Mouse (Mus musculus) heart, postnatal 36 days (tissue): Measurements from ENCODE around the gene Zfp101. TPM values are rescaled to one million over a fixed set of nuclear protein-coding genes. Genes with fewer than 3 reads are reported as not detected.

Experiments
- DNase-seq, 2 experiments: peaks; one replicate each; pipeline ENCODE4 v3.0.0; 2021 to 2022
- intact Hi-C: fragments of 180-260 bp; cut with DNase I; formaldehyde crosslinking; loops from one replicate; pipeline ENCODE4 v1.15.1; 2025
- total RNA-seq, 2 experiments: library from RNA; stranded (reverse); gene quantifications; 2 replicates each; pipeline ENCODE4 v1.2.3; 2021

Gene Zfp101
- 1 to 10 TPM; 4.2 to 5.0 TPM for total RNA-seq

DNA sequence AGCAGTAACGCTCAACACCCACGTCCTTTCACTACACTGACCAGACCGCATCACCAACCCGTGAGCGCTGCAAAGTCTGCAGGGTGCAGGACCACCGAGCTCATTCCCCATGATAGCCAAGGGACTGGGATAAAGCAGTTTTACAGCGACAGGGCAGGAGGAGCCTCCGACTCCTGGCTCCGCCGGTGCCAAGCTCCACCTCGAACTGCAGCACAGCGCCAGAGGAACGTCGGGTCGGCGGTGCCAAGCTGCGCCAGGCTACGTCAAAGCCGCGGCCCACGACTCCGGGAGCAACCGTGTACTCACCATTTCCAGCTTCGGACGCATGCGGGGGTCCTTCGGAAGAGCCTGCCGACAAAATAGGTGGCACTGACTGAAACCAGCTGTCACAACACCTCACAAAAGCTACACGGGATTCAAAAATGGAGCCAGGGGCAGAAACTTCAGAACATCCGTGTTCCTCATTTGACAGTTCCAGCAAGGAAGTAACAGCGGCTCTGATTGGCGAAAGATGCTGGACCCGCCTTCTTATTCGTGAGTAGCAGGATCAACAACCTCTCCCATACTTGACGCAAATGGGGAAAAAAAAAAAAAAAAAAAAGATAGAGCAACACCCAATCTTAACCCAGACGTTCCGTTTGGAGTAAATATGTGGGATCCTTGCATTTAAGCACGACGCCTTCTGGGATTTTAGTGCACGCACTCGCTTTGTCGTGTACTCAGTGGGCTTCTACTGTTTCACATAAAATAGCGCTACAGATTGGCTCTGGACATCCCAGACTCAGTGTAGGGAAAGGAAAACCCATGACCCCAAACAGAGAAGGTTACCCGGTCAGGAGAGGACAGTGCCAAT lies at the start of gene Zfp101:
Zfp101 (minus strand) TSS at position 460 of the 853 bp plus-strand sequence.
- intact Hi-C loops, result loop anchor here (5.0 to 10.0 kb wide), 2 partner anchors 37 to 300 kb away; partner anchors contain the start of gene Zfp81

DNA sequence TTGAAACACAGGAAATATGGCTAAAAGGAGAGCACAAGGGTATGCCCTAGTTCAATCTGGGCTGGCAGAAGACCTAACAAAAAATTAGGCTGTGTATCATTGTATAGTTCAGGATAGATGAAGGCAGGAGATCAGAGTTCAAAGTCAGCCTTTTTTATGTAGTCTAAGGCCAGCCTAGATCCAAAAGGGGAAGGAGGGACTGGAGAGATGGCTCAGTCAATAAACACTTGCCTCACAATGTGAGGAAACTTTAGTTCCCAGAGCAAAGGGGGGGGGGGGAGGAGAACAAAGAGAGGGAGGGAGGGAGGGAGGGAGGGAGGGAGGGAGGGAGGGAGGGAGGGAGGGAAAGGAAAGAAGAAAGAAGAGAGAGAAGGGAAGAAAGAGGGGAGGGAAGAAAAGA lies 46.7 kb upstream of the Zfp101 start:
- intact Hi-C loops, result loop anchor here (2.0 kb wide), 1 partner anchor 362 kb away; no protein-coding TSS in a partner anchor
- no peak for DNase-seq

More for the DNA sequence above, at the start of gene Zfp101:
- peak; percentile 84 to 86 for DNase-seq

DNA sequence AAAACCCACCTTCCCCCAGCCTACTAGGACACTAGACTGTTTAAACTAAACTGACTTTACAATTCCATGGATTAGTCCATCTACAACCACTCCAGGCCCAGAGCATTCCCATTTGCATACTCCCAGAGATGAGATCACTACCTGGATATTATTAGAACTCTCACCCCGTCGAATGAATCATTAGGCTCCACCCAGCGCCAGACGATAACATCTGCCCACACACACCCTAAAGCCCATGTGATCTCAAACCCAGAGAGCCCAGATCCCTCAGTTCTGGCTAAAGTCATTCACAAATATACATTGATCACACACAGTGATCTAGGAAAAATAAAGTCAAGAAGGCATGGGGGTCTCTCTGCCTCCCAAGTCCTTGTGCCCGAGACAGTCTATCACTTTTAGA lies 45.5 kb upstream of the Zfp101 start:
- intact Hi-C loops, result loop anchor here (1.0 to 5.0 kb wide), 5 partner anchors 52 to 387 kb away; no protein-coding TSS in a partner anchor
- peak; percentile 8 for DNase-seq

DNA sequence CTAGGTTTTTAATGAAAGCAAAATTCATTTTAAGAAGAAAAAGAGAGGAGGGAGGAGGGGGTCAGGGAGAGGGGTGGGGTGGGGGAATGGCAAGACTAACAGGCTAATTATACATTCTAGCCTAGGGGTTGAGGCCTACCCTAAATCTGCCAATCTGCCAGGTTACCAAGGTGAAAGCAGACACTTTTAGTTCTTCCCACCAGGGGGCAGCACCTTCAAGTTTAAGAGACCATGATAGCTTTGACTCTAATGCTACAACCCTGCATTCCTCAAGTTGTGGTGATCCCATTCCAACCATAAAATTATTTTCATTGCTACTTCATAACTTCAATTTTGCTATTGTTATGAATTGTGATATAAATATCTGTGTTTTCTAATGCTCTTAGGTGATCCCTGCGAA lies 44.7 kb upstream of the Zfp101 start:
- intact Hi-C loops, result loop anchor here (1.0 to 5.0 kb wide), 4 partner anchors 53 to 388 kb away; no protein-coding TSS in a partner anchor

DNA sequence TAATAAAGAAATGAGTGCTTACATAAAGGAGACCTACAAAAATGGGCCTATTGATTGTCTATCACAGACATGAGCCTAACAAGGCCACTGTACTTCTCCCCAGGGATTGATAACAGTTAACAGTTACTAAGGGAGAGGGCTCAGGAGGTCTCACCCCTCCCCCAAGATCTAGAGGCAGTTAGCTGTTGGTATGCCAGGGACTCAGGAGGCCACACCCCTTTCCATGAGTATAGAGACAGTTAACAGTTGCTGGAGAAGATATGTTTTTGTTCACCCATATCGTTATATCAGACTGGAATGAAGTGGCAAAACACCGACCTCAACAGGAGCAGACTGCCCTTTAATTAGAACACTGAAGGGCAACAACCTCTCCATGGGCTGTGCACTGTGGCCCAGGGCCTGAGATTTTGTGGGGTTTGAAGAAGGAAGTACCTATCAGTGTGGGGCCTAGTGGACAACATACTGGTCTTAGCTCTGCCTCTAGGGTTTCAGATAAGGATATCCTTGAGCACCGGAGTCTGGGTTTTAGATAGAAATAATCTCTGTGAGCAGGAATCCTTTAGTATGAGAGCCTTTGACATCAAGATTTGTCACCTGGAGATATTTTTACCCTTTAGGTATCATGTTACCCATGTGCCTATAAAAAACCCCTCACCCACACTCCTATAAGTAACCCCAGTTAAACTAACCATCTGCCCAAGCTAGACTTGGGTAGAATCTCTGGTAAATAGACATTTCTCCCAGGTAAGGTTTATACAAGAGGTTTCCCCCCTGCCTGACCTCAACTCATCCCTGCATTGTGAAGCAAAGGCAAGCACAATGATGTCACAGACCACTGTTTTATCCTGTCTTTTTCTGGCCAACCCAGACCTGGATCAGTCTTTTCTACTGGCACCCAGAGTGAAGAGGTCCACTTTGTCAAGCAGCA lies 37.8 kb upstream of the Zfp101 start, which contains the start of gene Actl9:
Actl9 (plus strand) TSS at position 878 of the 928 bp plus-strand sequence.
- intact Hi-C loops, result no loop called here
- no peak for DNase-seq

More for the DNA sequence above, 44.7 kb upstream of the Zfp101 start:
- peak; percentile 77 to 80 for DNase-seq

DNA sequence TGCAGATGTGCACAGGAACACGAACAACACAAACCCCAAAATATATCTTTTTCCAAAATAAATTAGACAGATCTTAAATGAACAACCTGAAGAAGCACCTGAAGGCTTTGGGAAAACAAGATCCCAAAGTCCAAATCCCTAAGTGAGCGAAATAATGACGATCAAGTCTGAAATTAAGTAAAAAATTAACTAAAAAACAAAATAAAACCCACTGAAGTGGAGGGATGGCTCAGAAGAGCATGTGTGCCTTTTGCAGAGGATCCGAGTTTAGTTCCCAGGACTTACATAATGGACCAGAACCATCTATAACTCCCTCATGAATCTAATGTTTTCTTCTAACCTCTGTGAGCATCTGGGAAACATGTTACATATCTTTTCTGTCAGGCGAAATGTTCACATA lies 2.2 kb downstream of the Zfp101 start:
- intact Hi-C loops, result loop anchor here (5.0 to 10.0 kb wide), 2 partner anchors 35 to 297 kb away; partner anchors contain the start of gene Zfp81

DNA sequence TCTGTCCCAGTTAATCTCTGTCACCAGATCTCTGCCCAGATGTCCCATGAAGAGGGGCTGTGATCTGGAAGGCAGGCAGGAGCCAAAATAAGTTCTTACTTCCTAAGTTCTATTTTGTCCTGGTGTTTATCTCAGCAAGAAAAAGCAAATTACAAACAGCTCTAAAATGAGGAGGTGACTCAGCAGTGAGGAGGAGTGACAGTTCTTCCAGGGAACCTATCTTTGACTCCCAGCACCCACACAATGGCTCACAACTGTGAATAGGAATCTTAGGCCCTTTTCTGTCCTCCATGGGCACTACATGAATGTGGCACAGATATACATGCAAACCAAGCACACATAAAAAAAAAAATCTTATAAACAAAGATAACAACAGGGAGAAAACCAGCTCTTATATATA lies 8.7 kb downstream of the Zfp101 start:
- intact Hi-C loops, result no loop called here
- no peak for DNase-seq

More for the DNA sequence above, 2.2 kb downstream of the Zfp101 start:
- DNase-seq, result no peak

DNA sequence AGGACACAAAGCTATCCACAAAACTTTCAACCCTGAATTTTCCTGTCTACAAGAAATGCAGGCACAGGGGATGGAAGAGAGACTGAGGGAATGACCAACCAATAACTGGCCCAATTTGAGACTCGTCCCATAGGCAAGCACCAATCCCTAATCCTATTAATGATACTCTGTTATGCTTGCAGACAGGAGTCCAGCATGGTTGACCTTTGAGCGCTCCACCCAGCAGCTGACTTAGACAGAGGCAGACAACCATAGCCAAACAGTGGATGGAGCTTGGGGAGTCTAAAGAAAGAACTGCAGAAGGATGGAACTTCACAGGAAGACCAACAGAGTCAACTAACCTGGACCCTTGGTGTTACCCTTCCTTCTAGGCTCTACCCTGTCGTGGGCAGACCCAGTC lies 21.6 kb downstream of the Zfp101 start:
- DNase-seq, result no peak
- intact Hi-C loops, result no loop called here

DNA sequence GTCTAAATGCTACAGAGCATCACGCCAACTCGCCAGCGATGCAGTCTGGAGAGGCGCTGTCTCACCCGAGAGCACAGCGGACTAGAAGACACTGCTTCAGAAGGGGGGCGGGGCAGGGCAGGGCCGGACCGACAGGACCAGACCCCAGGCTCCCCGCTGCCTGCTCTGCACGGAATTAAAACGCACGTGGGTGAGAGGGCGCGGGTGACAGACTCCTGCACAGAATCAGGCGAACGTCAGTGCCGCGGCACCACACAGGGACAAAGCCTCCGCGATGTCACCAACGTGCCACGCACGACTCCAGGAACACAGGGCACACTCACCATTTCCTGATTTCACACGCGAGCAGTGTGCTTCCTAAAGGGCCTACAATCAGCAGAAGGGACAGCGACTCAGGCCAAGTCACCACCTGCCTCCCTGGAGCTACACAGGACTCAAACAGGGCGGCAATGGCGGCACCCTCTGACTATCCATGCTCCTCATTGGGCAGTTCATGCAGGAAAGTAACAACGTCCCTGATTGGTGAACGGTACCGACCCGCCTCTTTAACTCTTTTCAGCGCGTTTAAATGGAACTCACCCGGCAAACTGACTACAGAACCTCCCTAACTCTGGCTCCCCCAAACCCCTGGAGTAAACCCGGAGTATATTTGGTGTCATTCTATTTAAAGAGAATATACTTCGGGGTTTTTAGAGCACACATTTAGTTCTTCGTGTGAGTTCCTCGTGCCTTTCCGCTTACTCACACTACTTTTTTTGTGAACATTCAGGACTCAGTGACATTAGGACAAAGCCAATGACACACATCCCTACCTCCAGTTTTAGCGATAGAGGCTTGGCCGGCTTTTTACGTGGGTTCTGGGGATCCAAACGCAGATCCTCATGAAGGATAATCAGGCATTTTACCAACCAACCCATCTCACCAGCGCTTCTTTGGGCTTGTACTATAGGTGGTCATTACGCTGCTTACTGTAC lies 35.7 kb downstream of the Zfp101 start, which contains the start of gene Zfp81:
Zfp81 (minus strand) TSS at position 468 of the 974 bp plus-strand sequence.
- DNase-seq, result peak; percentile 77 to 81
- intact Hi-C loops, result loop anchor here (5.0 kb wide), 1 partner anchor 34 kb away; the partner anchor contains the start of gene Zfp101

DNA sequence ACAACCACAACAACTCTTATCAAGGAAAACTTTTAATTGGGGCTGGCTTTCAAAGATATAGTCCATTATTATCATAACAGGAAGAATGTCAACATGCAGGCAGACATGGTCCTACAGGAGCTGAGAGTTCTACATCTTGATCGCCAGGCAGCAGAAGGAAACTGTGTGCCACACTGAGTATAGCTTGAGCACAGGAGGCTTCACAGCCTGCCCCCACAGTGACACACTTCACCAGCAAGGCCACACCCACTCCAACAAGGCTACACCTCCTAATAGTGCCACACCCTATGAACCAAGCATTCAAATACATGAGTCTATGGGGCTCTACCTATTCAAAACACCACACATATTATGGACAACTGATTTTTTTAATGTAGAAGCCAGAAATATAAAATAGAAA lies 41.5 kb downstream of the Zfp101 start:
- intact Hi-C loops, result no loop called here

More for the DNA sequence above, 41.5 kb downstream of the Zfp101 start:
- DNase-seq, result no peak

Other genes starting within 250 kb of the Zfp101 start
- not detected for gene Olfr55, start 226.2 kb downstream of the Zfp101 start, total RNA-seq
- gene Olfr239, start 203.3 kb downstream of the Zfp101 start, total RNA-seq, result not detected
- gene Olfr1564, start 173.0 kb downstream of the Zfp101 start, total RNA-seq, result under 1 TPM; 0.05 to 0.11 TPM
- gene Zfp955a, start 139.5 kb downstream of the Zfp101 start, total RNA-seq, result 1 to 10 TPM; 8.8 to 9.6 TPM
- gene Olfr63, start 130.0 kb downstream of the Zfp101 start, total RNA-seq, result not detected
- 10 to 100 TPM; 11.8 to 13.3 TPM for gene Zfp955b, start 105.1 kb downstream of the Zfp101 start, total RNA-seq
- gene Zfp81, start 35.8 kb downstream of the Zfp101 start, total RNA-seq, result 1 to 10 TPM; 6.2 to 6.4 TPM
- not detected for gene Actl9, start 38.3 kb upstream of the Zfp101 start, total RNA-seq
- 10 to 100 TPM; 18.3 to 19.7 TPM for gene Adamts10, start 129.6 kb upstream of the Zfp101 start, total RNA-seq
- 1 to 10 TPM; 2.2 to 2.8 TPM for gene Myo1f, start 161.1 kb upstream of the Zfp101 start, total RNA-seq
- 10 to 100 TPM in 1 of 2 experiments, 1 to 10 TPM in 1; 9.8 to 10.6 TPM for gene Zfp414, start 234.4 kb upstream of the Zfp101 start, total RNA-seq
- gene Pram1, start 243.4 kb upstream of the Zfp101 start, total RNA-seq, result under 1 TPM in 1 of 2 experiments, not detected in 1; 0.22 TPM